Mouse (Mus musculus) liver, postnatal 0 days (tissue): ENCODE results near the gene Cfap45.

Experiments
- CTCF ChIP-seq: sonication (generic); IDR thresholded peaks from 2 replicates; pipeline ENCODE4 v1.5.1; 2016; ENCODE audit warnings: antibody characterized with exemption, low read depth
- EP300 ChIP-seq: IDR thresholded peaks from 2 replicates; pipeline ENCODE4 v1.6.1; 2016; ENCODE audit warnings: antibody characterized with exemption, low read depth, mild to moderate bottlenecking

DNA sequence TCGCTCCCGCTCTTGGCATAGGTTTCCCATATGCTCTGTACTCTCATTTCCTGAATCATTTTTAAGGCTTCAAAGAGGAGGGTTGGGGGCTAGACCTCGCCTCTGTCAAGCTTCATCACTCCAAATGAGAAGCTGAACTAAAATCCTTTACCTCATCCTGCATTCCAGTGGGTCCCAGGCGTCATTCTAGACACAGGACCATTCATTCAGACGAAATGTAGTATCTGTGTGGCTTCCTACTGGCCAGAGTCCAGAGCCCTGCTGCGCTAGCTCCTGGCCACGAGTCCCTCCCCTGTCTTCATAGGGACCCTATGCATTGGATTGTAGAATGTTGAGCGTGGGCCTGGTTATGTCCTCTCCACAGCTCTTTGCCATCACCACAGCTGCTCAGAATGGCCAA lies 15.8 kb upstream of the Cfap45 start:
- TF ChIP-seq CTCF = no peak
- TF ChIP-seq EP300 = no peak
